Mouse (Mus musculus): ENCODE measurements around the gene Gm20517. TPM values are rescaled to one million over a fixed set of nuclear protein-coding genes. Genes with fewer than 3 reads are reported as not detected.

Gene Gm20517
- polyA plus RNA-seq, 1 experiment from 2014 or later: 0.98 TPM

GRCm38 (mm10) chr17:47678238-47678637 lies 66.8 kb downstream of the Gm20517 start:
- no peak overlapping the region for H3K9ac ChIP-seq (replicated peaks; ENCODE audit: low read length)
- DNase-seq (ENCODE audit: low spot score): no peak
- no peak overlapping the region for H3K4me3 ChIP-seq (ENCODE audit: low read depth, low read length)
- H3K36me3 ChIP-seq (replicated peaks; ENCODE audit: control insufficient read depth, insufficient read depth, low read depth, low read length): no peaks in the 10 kb centered on the region; the same call in 1 of the 2 replicates
- WGBS: 89% methylated on average over 5 of the region's 5 CpGs
- H3K4me2 ChIP-seq (ENCODE audit: low read depth, low read length): no peak overlapping the region
- H3K27me3 ChIP-seq (ENCODE audit: control insufficient read depth, insufficient read depth, low read length): no peaks in the 10 kb centered on the region
- ATAC-seq (replicated peaks; ENCODE audit: insufficient number of reproducible peaks, low FRiP score, low TSS enrichment, low read depth): no peak
- no peak overlapping the region for H3K27ac ChIP-seq (replicated peaks; ENCODE audit: low read depth, low read length)
- no peaks in the 10 kb centered on the region for H3K9me3 ChIP-seq (replicated peaks; ENCODE audit: control insufficient read depth, low read length)
- H3K4me1 ChIP-seq (ENCODE audit: control insufficient read depth, insufficient read depth, low read length): peaks cover under 1% of the 10 kb centered on the region; the same call in 1 of the 2 replicates

GRCm38 (mm10) chr17:47678702-47679101 lies 67.3 kb downstream of the Gm20517 start:
- H3K27ac ChIP-seq (replicated peaks; ENCODE audit: low read depth, low read length): no peak overlapping the region

DNA sequence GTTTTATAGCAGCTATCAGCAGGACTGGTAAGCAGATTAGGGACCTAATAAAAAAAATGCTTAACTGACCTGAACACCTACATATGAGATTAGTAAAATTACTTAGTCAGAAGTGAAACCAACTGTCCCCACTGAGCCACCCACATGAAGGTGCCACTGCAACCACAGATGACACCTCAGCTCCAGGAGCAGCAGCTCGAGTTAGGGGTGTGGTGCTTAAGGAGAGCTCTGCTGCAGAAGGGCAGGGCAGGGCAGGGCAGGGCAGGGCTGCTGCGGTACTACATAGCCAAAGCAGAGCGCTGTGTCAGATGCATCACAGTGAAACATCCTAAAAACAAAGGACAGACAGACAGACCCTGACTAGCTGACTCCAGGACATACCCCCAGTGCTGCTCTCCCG lies 71.4 kb downstream of the Gm20517 start:
- H3K27me3 ChIP-seq (ENCODE audit: control insufficient read depth, insufficient read depth, low read length): no peaks in the 10 kb centered on the region
- no peak overlapping the region for H3K9ac ChIP-seq (replicated peaks; ENCODE audit: low read length)
- no peak overlapping the region for H3K4me3 ChIP-seq (ENCODE audit: low read depth, low read length)
- H3K9me3 ChIP-seq (replicated peaks; ENCODE audit: control insufficient read depth, low read length): no peaks in the 10 kb centered on the region
- WGBS: 93% methylated on average over 4 of the region's 4 CpGs
- no peak overlapping the region for H3K4me2 ChIP-seq (ENCODE audit: low read depth, low read length)
- H3K36me3 ChIP-seq (replicated peaks; ENCODE audit: control insufficient read depth, insufficient read depth, low read depth, low read length): no peaks in the 10 kb centered on the region; the same call in 1 of the 2 replicates
- no peak overlapping the region for H3K27ac ChIP-seq (replicated peaks; ENCODE audit: low read depth, low read length)
- ATAC-seq (replicated peaks; ENCODE audit: insufficient number of reproducible peaks, low FRiP score, low TSS enrichment, low read depth): no peak
- no peaks in the 10 kb centered on the region for H3K4me1 ChIP-seq (ENCODE audit: control insufficient read depth, insufficient read depth, low read length)
- no peak for DNase-seq (ENCODE audit: low spot score)

More at GRCm38 (mm10) chr17:47678702-47679101, 67.3 kb downstream of the Gm20517 start:
- 84% methylated on average over 5 of the region's 5 CpGs for WGBS
- H3K4me2 ChIP-seq (ENCODE audit: low read depth, low read length): no peak overlapping the region
- H3K4me1 ChIP-seq (ENCODE audit: control insufficient read depth, insufficient read depth, low read length): no peaks in the 10 kb centered on the region; the same call in 1 of the 2 replicates
- H3K9me3 ChIP-seq (replicated peaks; ENCODE audit: control insufficient read depth, low read length): no peaks in the 10 kb centered on the region
- no peaks in the 10 kb centered on the region for H3K27me3 ChIP-seq (ENCODE audit: control insufficient read depth, insufficient read depth, low read length)
- DNase-seq (ENCODE audit: low spot score): no peak
- no peak for ATAC-seq (replicated peaks; ENCODE audit: insufficient number of reproducible peaks, low FRiP score, low TSS enrichment, low read depth)
- H3K9ac ChIP-seq (replicated peaks; ENCODE audit: low read length): no peak overlapping the region
- no peaks in the 10 kb centered on the region; the same call in 1 of the 2 replicates for H3K36me3 ChIP-seq (replicated peaks; ENCODE audit: control insufficient read depth, insufficient read depth, low read depth, low read length)
- H3K4me3 ChIP-seq (ENCODE audit: low read depth, low read length): no peak overlapping the region

DNA sequence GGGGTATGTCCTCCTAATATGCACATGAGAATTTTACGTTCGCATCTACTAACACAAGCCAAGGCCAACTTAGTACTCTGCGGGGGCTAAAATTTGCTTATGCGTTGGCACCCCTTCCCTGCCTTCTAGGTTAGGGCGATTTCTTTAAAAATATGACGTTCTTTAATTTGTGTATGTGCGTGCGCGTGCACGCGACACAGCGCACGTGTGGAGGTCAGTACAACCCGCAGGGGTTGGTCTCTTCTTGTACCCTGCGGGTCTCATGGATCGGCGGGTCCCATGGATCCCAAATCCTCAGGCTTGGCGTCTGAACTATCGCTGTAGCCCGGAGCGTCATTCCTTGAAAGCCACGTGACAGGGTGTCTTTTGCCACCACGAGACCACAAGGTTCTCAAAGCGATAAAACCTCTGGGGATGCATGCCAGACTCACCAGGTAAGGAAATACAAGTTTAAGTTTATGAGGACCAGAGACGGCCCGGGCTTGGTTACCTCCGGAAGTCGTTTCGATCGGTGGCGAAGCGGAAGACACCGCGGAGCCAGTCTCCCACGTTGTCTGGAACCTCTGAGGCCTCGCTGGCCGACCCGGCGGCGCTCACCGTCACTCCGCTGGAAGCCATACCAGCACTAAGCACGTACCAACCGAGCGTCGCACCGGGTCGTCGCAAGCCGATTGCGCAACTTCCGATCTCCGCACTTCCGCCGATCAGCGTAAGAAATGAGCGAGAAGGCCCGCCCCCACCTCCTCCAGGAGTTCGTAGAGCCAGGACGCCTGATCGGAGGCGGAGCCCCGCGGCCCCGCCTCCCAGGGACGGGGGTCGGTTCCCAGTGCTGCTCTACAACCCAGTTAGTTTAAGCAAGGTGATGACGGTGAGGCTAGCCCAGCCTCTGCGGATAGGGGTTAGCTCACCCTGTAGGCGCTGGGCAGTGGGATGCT lies 76.3 kb downstream of the Gm20517 start:
- peak overlapping the region; percentile 97 for H3K4me2 ChIP-seq (ENCODE audit: low read depth, low read length)
- H3K4me3 ChIP-seq (ENCODE audit: low read depth, low read length): peak overlapping the region; percentile 88
- H3K9ac ChIP-seq (replicated peaks; ENCODE audit: low read length): peak overlapping the region; percentile 84
- 0 out of 2 replicates have a peak overlapping the region, but pooled peaks have one; percentile 22 for H3K27ac ChIP-seq (replicated peaks; ENCODE audit: low read depth, low read length)
- under 1% methylated on average over 70 of the region's 70 CpGs for WGBS
- no peaks in the 10 kb centered on the region for H3K27me3 ChIP-seq (ENCODE audit: control insufficient read depth, insufficient read depth, low read length)
- no peaks in the 10 kb centered on the region; the same call in 1 of the 2 replicates for H3K36me3 ChIP-seq (replicated peaks; ENCODE audit: control insufficient read depth, insufficient read depth, low read depth, low read length)
- peak; percentile 99 for DNase-seq (ENCODE audit: low spot score)
- H3K9me3 ChIP-seq (replicated peaks; ENCODE audit: control insufficient read depth, low read length): no peaks in the 10 kb centered on the region
- no peaks in the 10 kb centered on the region; the same call in 1 of the 2 replicates for H3K4me1 ChIP-seq (ENCODE audit: control insufficient read depth, insufficient read depth, low read length)
- ATAC-seq (replicated peaks; ENCODE audit: insufficient number of reproducible peaks, low FRiP score, low TSS enrichment, low read depth): peak; percentile 89

- H3K9me3 ChIP-seq (replicated peaks; ENCODE audit: control insufficient read depth, low read length): no peaks in the 10 kb centered on the region
- peak within 1 kb of the TSS; percentile 84 for H3K9ac ChIP-seq (replicated peaks; ENCODE audit: low read length)
- peak within 1 kb of the TSS; percentile 22; the same call in 1 of the 2 replicates for H3K27ac ChIP-seq (replicated peaks; ENCODE audit: low read depth, low read length)
- no peaks in the 10 kb centered on the region for H3K36me3 ChIP-seq (replicated peaks; ENCODE audit: control insufficient read depth, insufficient read depth, low read depth, low read length)
- H3K4me1 ChIP-seq (ENCODE audit: control insufficient read depth, insufficient read depth, low read length): no peaks in the 10 kb centered on the region; the same call in 1 of the 2 replicates
- DNase-seq (ENCODE audit: low spot score) (no peak), ATAC-seq (replicated peaks; ENCODE audit: insufficient number of reproducible peaks, low FRiP score, low TSS enrichment, low read depth) (no peak)
- peak within 1 kb of the TSS; percentile 88 for H3K4me3 ChIP-seq (ENCODE audit: low read depth, low read length)
- H3K4me2 ChIP-seq (ENCODE audit: low read depth, low read length): peak within 1 kb of the TSS; percentile 97
- H3K27me3 ChIP-seq (ENCODE audit: control insufficient read depth, insufficient read depth, low read length): no peaks in the 10 kb centered on the region
- WGBS: under 1% methylated on average over 9 of the region's 9 CpGs
Measured at GRCm38 (mm10) chr17:47688344-47688607, 76.9 kb downstream of the Gm20517 start, which contains the start of gene Tomm6. Gene Tomm6, minus strand, starts transcription at chr17:47688386.

DNA sequence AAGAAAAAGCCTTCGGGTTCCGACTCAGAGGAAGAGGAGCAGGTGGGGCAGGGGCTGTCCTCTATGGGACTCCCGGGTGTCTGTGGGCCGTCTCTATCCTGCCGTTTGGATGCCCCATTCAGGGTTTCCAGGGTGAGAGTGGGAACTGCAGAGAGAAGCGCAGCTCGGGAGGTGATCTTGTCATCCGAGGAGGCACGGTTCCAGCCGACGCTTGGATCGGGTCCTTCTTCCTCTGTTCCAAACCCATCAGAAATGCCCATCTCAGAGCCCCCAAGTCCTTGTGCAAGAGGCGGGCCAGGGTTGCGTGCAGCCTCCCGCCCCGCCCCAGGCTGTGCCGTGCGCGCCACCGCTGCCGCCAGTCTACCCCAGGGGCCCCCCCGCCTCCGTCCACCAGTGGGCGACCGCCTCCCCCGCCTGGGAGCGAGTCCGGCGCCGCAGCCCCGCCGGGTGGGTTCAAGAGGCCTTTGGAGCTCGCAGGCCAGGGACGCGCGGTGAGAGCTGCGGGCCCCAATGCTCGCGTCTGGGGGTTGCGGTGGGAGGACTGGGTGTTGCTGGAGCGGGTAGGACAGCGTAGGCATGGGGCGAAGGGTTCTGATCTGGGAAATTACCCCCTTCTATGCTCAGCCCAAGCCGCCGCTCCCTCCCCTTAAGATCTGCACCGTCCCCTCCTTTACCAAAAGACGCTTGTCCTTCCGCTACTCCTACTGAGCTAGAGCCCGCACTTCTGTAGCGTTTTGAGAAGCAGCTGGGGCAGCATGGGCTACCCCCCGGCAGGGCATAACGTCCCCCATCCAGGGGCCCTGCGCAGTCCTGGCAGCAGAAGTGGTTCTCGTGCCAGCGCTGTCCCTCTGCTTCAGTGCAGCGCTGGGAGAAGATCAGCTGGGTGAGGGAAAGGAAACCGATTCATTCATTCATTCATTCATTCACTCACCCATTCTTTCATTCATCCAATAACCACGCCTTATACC lies 77.5 kb downstream of the Gm20517 start, which contains the start of gene Frs3:
TSS of gene Frs3 (plus strand) at position 423 of the 968 bp plus-strand sequence.
- Histone ChIP-seq H3K36me3 (replicated peaks; ENCODE audit: control insufficient read depth, insufficient read depth, low read depth, low read length) (no peaks in the 10 kb centered on the region), H3K4me1 (ENCODE audit: control insufficient read depth, insufficient read depth, low read length) (no peaks in the 10 kb centered on the region; the same call in 1 of the 2 replicates), H3K9me3 (replicated peaks; ENCODE audit: control insufficient read depth, low read length) (no peaks in the 10 kb centered on the region), H3K9ac (replicated peaks; ENCODE audit: low read length) (peak within 1 kb of the TSS; percentile 84), H3K27me3 (ENCODE audit: control insufficient read depth, insufficient read depth, low read length) (no peaks in the 10 kb centered on the region), H3K27ac (replicated peaks; ENCODE audit: low read depth, low read length) (peak within 1 kb of the TSS; percentile 22; the same call in 1 of the 2 replicates), H3K4me2 (ENCODE audit: low read depth, low read length) (peak within 1 kb of the TSS; percentile 97), H3K4me3 (ENCODE audit: low read depth, low read length) (peak within 1 kb of the TSS; percentile 88)
- DNase-seq (ENCODE audit: low spot score): peak; percentile 76
- 1% methylated on average over 55 of the region's 58 CpGs for WGBS
- peak; percentile 56 for ATAC-seq (replicated peaks; ENCODE audit: insufficient number of reproducible peaks, low FRiP score, low TSS enrichment, low read depth)

- no peak overlapping the region for H3K27ac ChIP-seq (replicated peaks; ENCODE audit: low read depth, low read length)
- H3K27me3 ChIP-seq (ENCODE audit: control insufficient read depth, insufficient read depth, low read length): no peaks in the 10 kb centered on the region
- H3K9ac ChIP-seq (replicated peaks; ENCODE audit: low read length): no peak overlapping the region
- ATAC-seq (replicated peaks; ENCODE audit: insufficient number of reproducible peaks, low FRiP score, low TSS enrichment, low read depth): no peak
- 83% methylated on average over 6 of the region's 8 CpGs for WGBS
- no peak overlapping the region for H3K4me2 ChIP-seq (ENCODE audit: low read depth, low read length)
- DNase-seq (ENCODE audit: low spot score): no peak
- no peaks in the 10 kb centered on the region; the same call in 1 of the 2 replicates for H3K4me1 ChIP-seq (ENCODE audit: control insufficient read depth, insufficient read depth, low read length)
- H3K4me3 ChIP-seq (ENCODE audit: low read depth, low read length): no peak overlapping the region
- H3K9me3 ChIP-seq (replicated peaks; ENCODE audit: control insufficient read depth, low read length): no peaks in the 10 kb centered on the region
- no peaks in the 10 kb centered on the region for H3K36me3 ChIP-seq (replicated peaks; ENCODE audit: control insufficient read depth, insufficient read depth, low read depth, low read length)
Measured at GRCm38 (mm10) chr17:47689894-47690293, 78.5 kb downstream of the Gm20517 start.

All from embryonic facial prominence, embryonic 11.5 days (tissue).